Mouse (Mus musculus): ENCODE measurements around the gene Defb36. TPM values are rescaled to one million over a fixed set of nuclear protein-coding genes. Genes with fewer than 3 reads are reported as not detected.
A peak's percentile ranks its signal among the peaks of the same experiment; 100 is the strongest.

The Defb36 gene
- total and polyA plus RNA-seq, 3 experiments: 0.73 to 0.86 TPM; not detected in 1

GRCm38 (mm10) chr2:152622151-152622550, 18.0 kb downstream of the Defb36 start:
- no peak for DNase-seq

DNA sequence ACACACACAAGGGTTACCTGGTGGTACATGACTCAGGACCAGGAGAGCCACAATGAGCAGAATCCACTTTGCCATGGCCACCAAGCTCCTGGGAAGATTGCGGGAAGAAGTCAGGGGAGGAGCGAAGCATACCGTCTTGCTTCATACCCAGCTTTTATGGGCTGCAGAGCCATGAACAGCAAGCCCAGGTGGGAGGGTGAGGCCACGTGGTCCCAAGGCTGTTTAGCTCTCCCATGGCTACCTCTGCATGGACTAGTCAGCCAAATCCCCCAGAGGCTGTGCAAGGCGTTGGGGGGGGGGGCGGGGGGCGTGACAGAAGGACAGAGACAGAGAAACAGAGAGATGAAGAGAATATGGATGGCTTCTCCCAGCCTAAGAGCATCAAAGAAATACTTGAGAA, 18.8 kb downstream of the Defb36 start, which contains the start of gene Defb25:
Gene Defb25 (minus strand): TSS at position 101 of the 400 bp plus-strand sequence.
- no peak for DNase-seq

DNA sequence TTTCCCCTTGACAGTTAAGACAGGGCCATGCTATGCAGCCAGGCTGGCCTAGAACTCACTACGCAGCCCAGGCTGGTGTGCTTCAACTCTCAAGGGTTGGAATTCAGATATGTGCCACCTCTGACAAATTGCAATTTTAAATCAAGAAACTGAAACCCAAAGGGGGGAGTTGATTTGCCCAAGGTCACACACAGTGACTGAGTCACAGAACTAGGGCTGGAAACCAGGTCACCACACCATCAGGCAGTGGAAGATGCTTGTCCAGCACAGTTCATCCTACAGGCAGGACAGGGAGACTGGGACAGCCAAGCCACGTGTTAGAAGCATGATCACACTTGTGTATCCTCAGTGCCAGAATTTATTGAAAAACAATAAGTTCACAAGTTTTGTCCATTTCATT, 20.4 kb downstream of the Defb36 start:
- peak; percentile 73 for DNase-seq

GRCm38 (mm10) chr2:152625256-152625655, 21.1 kb downstream of the Defb36 start:
- DNase-seq: no peak

DNA sequence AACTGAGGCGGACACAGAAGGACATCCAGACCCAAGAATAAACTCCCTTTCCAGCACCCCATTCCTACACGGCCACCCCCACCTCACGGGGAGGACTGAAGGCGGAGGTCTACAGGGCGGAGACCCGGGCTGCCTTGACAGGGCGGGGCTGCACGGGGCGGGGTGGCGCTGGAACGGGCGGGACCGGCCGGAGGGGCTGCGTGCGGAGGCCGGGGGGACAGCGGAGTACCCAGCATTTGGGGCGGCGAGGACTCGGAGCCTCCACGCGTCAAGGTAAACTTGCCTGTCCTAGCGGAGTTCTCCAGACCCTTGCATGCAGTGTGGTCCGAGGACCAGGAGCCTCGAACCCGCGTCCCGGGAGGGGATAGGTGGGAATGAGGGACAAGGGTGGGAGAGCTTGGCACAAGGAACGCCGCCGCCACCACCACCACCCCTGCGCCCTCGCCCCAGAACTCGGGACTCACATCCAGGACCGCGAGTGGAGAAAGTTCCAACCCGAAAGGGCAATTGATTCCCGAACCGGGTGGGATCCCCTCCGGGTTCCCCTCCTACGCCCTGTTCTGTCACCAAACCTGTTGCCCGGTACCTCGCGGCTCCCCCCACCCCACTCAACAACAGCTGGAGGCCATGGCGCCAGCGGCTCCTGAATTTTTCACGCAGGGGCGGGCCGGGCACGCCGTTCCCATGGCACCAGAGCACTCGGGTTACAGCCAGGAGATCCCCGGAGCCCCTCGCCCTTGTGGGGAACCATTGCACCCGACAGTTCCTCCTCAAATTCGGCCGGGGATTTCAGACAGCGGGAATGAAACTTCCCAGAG, 22.9 kb downstream of the Defb36 start, which contains the start of gene Rem1:
Gene Rem1 (plus strand): TSS at position 178 of the 818 bp plus-strand sequence.
- peak; percentile 52 for DNase-seq

DNA sequence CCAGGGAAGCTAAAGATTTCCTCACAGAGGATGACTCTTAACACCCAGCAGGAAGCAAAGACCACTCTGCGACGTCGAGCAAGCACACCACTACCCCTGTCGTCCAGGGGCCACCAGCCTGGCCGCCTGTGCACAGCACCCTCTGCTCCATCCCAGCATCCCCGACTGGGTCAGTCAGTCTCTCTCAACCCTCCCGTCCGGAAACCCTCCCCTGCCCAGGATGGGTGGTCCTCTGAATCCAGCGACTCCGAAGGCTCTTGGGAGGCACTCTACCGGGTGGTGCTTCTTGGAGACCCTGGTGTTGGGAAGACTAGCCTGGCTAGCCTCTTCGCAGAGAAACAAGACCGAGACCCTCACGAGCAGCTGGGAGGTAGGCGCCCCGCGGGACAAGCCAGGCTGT, 23.9 kb downstream of the Defb36 start:
- DNase-seq: no peak

GRCm38 (mm10) chr2:152629239-152629638, 25.1 kb downstream of the Defb36 start:
- no peak for DNase-seq

GRCm38 (mm10) chr2:152629904-152630303, 25.8 kb downstream of the Defb36 start:
- no peak for DNase-seq

DNA sequence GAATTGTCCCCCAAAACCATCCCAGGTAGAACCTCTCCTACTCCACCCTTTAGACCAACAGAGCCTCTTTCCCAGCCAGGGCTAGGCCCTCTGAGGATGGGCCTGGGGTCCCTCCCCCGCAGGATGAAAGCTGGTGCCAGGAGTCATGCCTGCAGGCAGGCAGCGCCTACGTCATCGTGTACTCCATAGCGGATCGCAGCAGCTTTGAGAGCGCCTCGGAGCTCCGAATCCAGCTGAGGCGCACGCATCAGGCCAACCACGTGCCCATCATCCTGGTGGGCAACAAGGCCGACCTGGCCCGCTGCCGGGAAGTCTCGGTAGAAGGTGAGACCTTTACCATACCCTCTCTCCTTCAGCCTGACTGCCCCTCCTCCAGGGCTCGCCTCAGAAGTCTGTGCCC, 29.2 kb downstream of the Defb36 start:
- DNase-seq: no peak

GRCm38 (mm10) chr2:152634311-152634710, 30.2 kb downstream of the Defb36 start:
- no peak for DNase-seq

DNA sequence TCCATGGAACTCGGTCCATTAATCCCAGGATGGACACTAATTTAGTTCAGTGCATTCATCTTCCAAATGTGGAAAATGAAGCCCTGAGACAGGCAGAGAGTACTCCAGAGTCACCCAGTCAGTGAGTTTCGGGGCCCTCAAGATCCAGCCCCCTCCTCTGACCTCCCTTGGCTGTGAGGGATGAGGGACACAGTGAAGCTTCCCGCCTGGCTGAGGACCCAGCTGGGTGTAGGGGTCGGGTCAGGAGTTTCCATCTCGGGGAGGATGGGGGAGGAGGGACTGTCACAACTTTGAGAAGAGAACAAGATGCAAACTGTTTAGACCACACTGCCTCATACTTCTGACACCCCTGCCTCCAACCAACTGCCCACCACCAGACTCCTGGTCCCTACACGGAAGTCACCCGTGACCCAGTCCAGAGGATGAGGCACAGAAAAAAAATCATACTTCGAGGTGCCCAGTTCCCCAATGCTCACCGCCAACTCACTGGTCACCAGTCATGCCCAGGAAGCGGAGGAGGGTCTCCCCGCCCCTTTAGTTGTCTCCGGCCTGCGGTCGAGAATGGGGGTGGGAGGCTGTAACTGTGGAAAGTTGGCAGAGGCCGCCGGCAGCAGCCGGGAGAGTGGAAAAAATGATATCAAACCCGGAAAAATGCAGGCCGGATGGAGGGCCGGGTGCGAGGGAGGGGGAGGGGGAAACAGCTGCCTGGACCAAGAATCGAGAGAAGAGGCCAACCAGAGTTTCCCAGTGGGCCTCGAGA, 32.3 kb downstream of the Defb36 start:
- peak; percentile 77 for DNase-seq

- DNase-seq: no peak
Observed at GRCm38 (mm10) chr2:152637006-152637322, 32.8 kb downstream of the Defb36 start.

GRCm38 (mm10) chr2:152637381-152637780, 33.3 kb downstream of the Defb36 start:
- DNase-seq: no peak

DNA sequence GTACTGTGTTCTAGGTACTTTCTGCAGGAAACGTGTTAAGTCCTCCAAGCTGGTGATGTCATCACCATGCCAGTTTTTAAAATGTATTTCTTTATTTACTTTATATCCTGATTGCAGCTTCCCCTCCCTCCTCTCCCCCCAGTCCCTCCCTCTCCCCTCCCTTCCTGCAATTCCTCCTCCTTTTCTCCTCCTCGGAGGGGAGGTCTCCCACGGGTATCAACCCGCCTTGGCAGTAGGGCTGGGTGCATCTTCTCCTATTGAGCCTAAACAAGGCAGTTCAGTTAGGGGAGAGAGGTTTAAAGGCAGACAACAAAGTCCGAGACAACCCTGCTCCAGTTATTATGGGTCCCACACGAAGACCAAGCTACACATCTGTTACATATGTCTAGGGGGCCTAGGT, 34.7 kb downstream of the Defb36 start:
- no peak for DNase-seq

DNA sequence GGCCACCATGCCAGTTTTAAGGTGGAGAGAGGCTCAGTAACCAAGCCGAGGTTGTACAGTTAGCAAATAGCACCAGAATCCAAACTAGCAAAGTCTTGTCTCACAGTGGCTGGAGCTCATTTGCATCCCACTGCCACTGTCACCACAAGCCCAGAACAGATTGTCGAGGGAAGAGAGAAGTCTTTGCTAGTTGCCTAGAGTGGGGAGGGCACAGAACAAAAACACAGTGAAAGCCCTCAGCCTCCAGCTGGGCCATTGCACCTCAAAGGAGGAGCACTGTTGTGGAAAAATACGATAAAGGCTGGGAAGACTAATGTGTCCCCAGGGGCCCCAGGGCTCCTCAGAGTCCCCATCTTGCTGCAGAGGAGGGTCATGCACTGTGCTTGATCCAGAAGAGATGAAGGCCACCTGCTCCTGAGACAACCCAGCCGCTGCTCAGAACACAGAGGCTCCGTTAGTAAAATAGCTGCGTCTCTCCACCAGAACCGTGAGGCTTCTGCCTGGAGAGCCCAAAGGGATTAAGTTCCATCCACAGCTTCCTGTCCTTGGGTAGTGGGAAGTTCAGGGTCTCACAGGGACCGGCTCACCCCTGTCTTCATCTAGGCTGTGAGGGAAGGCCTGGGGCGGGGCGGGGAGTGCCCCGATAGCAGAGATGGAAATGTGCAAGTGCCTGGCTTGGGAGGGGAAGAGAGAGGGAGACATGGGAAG, 35.4 kb downstream of the Defb36 start:
- DNase-seq: no peak

- DNase-seq: peak; percentile 88
Observed at GRCm38 (mm10) chr2:152652901-152653620, 48.9 kb downstream of the Defb36 start.

DNA sequence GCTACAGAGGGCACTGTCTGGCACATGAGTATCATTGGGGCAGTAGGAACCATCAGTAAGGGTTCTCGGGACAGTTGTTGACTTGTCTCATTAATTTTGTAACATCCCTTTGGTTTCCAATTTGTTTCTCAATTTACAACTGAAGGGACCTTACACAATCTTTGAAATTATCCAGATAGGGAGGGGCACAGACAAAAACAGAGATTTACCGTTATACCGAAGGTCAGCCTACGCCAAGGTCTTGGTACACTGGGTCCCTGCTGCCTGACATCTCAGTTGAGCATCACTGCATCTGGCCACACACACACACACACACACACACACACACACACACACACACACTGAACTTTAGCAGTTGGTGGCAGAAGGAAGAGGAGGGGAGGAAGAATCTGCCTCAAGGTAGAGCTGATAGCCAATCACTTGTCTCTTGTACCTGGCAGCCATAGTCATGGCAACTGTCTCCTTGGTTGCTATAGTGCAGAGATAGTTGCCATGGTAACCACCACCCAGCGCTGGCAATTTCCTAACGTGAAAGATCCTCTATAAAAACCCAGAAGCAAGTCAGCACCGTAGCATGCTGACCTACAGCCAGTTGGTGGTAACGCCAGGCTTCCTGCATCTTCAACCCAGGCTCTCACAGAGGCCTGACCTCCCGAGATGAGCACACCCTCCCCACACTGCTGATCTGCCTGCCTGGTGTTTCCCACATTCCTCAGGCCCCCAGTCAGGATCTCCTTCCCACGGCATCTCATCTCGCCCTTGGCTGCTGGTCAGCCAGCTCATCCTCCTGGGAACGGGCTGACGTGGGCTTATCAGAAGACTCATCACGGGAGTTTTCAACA, 50.0 kb downstream of the Defb36 start:
- peak; percentile 87 for DNase-seq

DNA sequence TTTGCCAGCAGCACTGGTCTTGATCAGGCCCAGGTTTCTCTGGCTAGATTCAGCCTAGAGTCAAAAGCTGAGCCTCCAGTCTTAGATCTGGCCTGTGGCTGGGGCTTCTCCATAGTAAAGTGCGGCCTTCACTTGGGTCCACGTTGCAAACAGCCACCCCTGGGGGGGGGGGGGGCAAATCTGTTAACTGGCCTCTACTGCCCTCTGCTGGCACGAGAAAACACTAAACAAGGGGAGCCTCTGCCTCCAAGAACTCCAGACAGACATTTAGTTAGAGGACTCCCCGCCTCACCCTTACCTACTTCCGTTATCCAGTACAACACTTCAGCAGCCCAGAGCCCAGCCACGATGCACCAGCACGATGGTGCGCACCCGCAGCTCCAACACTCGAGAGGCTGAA, 53.3 kb downstream of the Defb36 start:
- no peak for DNase-seq

DNA sequence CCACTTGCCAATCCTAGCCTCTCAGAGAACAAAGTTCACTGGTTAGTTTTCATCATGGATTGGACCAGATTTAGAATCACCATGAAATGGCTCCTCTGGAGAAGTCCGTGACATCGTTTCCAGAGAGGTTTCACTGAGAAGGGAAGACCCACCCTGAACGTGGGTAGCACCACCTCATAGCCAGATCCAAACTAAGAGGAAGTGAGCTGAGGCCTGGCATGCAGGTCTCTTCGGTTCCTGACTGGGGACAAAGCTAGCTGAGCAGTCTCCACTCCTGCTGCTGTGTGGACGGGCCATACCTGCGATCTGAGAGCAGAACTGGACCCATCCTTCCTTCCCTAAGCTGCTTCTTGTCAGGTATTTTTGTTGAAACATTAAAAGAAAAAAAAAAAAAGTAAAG, 57.0 kb downstream of the Defb36 start:
- no peak for DNase-seq

All from adrenal gland, adult 2 months (tissue).